Mouse (Mus musculus): ENCODE measurements at regions not wholly inside any gene's neighbourhood (a gene's known extent, or its start where the extent isn't known, plus 50 kb on each side); places are given as distances from the start of the nearest gene placed in this dataset.

DNA sequence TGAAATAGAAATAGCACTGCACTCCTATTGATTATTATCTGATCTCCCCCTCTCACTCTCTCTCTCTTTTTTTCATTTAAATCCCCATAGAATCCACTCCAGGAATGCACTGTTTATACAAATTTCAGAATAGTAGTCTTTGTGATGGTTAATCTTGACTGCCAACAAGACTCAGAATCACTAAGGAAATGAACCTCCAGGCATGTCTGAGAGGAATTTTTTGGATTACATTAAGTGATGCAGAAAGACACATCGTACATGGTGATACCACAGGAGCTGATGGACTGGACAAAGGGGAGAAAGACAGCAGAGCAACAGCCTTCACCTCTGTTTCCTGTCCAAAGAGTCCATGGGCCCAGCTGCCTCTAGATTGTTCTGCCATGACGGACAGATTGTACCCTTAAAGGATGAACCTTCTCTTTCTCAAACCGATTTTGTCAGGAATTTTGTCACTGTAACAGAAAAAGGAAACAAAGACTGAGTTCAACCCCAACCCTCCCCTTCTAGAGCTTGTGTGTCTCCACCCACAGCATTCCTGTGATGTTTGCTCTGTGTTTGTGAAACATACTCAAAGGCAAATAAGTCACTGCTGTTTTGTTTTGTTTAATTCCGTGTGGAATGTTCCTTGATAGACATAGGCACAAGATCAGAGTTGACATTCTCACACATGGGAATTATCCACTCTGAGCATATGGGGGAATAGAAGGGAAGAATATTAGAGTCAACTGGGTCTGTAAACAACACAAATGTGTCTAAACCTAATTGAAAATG, 59.1 kb upstream of the Gm34302 start:
- no peak for DNase-seq (ENCODE audit: low read depth, low spot score)

DNA sequence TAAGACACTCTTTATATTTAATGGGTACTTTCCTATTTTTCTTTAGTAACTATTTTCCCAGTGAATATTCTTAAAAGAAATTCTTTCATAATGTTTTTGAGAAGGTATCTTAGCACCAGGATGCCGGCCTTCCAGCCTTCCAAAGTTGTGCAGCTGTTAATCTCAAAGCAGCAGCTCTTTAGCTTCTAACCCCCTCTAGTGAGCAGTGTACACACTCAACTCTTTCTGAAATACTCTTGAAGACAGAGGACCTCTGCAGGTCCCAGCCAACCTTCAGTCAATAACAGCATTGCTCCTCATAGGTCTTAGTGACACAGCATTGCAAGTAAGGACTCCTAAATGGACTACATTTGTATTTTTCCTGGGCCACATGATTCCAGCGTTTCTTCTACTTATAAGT, 55.2 kb upstream of the Gm34302 start:
- DNase-seq (ENCODE audit: low read depth, low spot score), result no peak

DNA sequence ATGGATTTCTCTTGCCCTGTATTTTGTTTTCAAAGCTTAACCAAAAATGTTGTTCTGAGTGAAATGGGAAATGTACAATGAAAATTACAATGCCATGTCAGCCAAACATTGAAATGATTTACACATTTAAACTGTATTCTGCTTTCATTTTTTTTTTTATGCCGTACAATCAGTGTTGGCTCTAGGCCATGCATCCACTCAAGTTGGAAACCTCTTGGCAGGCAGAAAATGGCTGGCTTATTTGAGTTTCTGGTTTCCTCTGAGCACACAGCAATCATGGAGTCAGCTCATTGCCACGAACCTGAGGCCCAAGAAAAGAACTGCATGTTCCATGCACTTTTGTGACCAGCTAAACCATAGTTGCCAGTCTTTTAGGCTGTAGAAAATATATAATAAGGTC, 50.5 kb upstream of the Gm34302 start:
- DNase-seq (ENCODE audit: low read depth, low spot score), result no peak
